Mouse (Mus musculus) embryonic facial prominence, embryonic 12.5 days (tissue): ENCODE data around the gene Olfr1330. TPM values are rescaled to one million over a fixed set of nuclear protein-coding genes. Genes with fewer than 3 reads are reported as not detected.
"Not testable (repeated sequence)": the region's sequence is repeated elsewhere in the genome, so short reads cannot be mapped to it uniquely, and the experiment has no call there.

Experiments used
- ATAC-seq: fragments of 200-750 bp; cut with Nextera tagmentation; 2 replicates; pipeline ENCODE4 v1.8.0; 2017; ENCODE audit not compliant: insufficient number of reproducible peaks, insufficient read depth, low FRiP score, low TSS enrichment
- H3K27ac ChIP-seq: fragments of 300-500 bp; sonication (generic); 2 replicates; pipeline ENCODE4 v1.5.1; 2016; ENCODE audit warnings: mild to moderate bottlenecking
- H3K27me3 ChIP-seq: fragments of 300-500 bp; sonication (generic); 2 replicates; pipeline ENCODE4 v1.6.1; 2016; ENCODE audit warnings: mild to moderate bottlenecking, moderate library complexity
- H3K36me3 ChIP-seq: fragments of 300-500 bp; sonication (generic); 2 replicates; pipeline ENCODE4 v1.6.1; 2016; ENCODE audit warnings: mild to moderate bottlenecking
- H3K4me1 ChIP-seq: fragments of 300-500 bp; sonication (generic); 2 replicates; pipeline ENCODE4 v1.6.1; 2016
- H3K4me2 ChIP-seq: fragments of 300-500 bp; sonication (generic); replicated peaks from 2 replicates; pipeline ENCODE4 v1.6.1; 2016; ENCODE audit warnings: mild to moderate bottlenecking, moderate library complexity
- H3K4me3 ChIP-seq: fragments of 300-500 bp; sonication (generic); 2 replicates; pipeline ENCODE4 v1.5.1; 2016; ENCODE audit warnings: mild to moderate bottlenecking
- H3K9ac ChIP-seq: fragments of 300-500 bp; sonication (generic); 2 replicates; pipeline ENCODE4 v1.6.1; 2016; ENCODE audit warnings: mild to moderate bottlenecking, moderate library complexity
- H3K9me3 ChIP-seq: fragments of 300-500 bp; sonication (generic); 2 replicates; pipeline ENCODE4 v1.6.1; 2016; ENCODE audit warnings: mild to moderate bottlenecking, moderate library complexity
- WGBS: fragments of 180-500 bp; shearing (Covaris S2); methylation state at CpG from one replicate; pipeline ENCODE4 v1.1.7; 2016; 5-methylcytosine and 5-hydroxymethylcytosine counted together
- polyA plus RNA-seq: library from polyadenylated mRNA; unstranded; fragments of >200 nt; fragmentation: Nextera tagmentation; extraction: Ambion mirVana; gene quantifications from 2 replicates; pipeline ENCODE4 v1.2.1, GENCODE M21; 2016

The Olfr1330 gene
- polyA plus RNA-seq: not detected in 2 replicates

DNA sequence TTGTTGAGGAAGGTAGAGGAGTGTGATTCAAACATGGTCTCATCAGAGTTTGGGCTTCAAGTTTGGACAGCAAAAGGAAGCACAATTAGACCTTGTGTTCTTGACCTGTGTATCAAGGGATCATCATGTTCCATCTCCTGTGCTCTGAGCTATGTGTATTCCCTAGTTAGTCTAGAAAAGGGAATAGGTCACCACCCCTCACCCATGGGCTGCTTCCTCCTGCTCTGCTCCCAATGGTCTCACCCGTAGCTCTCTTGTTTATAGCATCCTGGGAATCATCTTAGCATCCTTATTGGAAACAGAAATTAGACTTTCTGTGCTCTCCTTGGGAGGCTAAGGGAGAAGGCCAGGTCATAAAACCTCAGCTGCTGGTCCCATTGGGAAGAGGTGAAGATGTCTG is at the start of gene Olfr1330:
Gene Olfr1330 (plus strand): TSS at position 301 of the 400 bp plus-strand sequence.
- H3K4me1 ChIP-seq: no peaks in the 10 kb centered on the region
- no peaks in the 10 kb centered on the region for H3K9me3 ChIP-seq
- no peak within 1 kb of the TSS for H3K4me3 ChIP-seq
- no peaks in the 10 kb centered on the region for H3K27me3 ChIP-seq
- WGBS: 70% methylated on average over 1 of the region's 1 CpGs
- no peak within 1 kb of the TSS for H3K27ac ChIP-seq
- H3K9ac ChIP-seq: no peak within 1 kb of the TSS
- no peaks in the 10 kb centered on the region for H3K36me3 ChIP-seq
- no peak within 1 kb of the TSS for H3K4me2 ChIP-seq
- ATAC-seq: no peak

DNA sequence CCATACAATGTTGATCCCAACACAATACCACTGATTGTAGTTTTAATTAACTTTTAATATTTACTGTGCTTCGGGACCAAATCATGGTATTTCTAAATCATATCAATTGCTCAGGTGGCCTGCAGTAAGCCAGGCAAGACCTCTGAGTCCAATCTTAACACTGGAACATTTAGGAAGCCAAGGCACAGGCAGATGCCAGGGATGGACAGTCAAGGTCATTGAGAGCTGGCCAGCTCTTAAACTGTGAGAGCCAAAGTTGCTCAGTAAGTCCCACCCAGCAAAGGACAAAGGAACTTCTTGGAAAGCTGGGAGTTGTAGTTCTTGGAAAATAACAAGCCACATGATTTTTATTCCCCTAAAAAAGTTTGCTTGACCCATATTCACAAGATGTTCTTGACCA is 26.6 kb upstream of the Olfr1330 start:
- no peak overlapping the region for H3K9ac ChIP-seq
- no peak overlapping the region for H3K4me2 ChIP-seq
- no peak overlapping the region for H3K4me3 ChIP-seq
- WGBS: 82% methylated on average over 1 of the region's 1 CpGs
- H3K9me3 ChIP-seq: no peaks in the 10 kb centered on the region
- H3K4me1 ChIP-seq: no peaks in the 10 kb centered on the region
- no peak overlapping the region for H3K27ac ChIP-seq
- no peaks in the 10 kb centered on the region for H3K27me3 ChIP-seq
- ATAC-seq: no peak
- H3K36me3 ChIP-seq: no peaks in the 10 kb centered on the region

DNA sequence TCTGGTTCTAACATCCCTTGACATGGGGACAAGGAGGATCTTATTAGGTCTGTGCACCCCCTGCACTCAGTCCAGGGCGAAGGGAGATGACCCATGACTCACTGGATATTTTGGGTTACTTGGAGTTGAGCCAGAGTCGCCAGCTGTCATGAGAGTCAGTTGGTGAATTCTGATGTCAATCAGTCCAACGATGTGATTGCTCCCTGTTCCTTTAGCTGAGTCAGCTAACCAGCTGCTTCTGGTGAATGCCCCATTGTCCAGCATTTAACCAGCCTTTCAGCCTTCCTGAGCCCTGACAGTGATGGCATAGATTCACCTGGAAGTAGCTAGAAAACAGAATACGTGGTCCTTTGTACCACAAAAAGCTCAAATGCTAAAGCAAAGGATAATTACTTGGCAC is 25.7 kb upstream of the Olfr1330 start:
- H3K4me2 ChIP-seq: no peak overlapping the region
- H3K27me3 ChIP-seq: no peaks in the 10 kb centered on the region
- no peak overlapping the region for H3K27ac ChIP-seq
- H3K36me3 ChIP-seq: no peaks in the 10 kb centered on the region
- H3K4me3 ChIP-seq: no peak overlapping the region
- ATAC-seq: no peak
- 44% methylated on average over 4 of the region's 4 CpGs for WGBS
- no peaks in the 10 kb centered on the region for H3K4me1 ChIP-seq
- H3K9me3 ChIP-seq: no peaks in the 10 kb centered on the region
- H3K9ac ChIP-seq: no peak overlapping the region

DNA sequence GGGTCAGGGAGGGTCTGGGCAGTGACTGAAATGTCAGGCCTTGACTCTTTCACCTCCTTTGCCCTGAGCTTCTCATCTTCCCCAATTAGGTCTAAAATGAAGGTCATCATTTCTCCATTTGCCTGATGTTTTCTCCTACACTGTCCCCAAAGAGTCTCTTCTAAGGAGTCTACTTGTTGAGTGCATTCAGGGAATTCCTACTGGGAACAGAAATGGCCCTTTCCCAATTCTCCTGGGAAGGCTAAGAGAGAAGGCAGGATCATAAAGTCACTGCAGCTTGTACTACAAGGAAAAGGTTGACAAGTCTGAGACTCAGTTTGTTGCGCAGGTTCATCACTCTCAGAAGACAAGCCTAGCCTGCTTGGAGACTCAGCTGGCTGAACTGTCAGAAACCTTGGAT is 24.0 kb upstream of the Olfr1330 start, which contains the start of gene Olfr1331:
Gene Olfr1331 (plus strand): TSS at position 301 of the 400 bp plus-strand sequence.
- Histone ChIP-seq H3K27ac (no peak within 1 kb of the TSS), H3K4me3 (no peak within 1 kb of the TSS), H3K9ac (no peak within 1 kb of the TSS), H3K4me1 (no peaks in the 10 kb centered on the region), H3K36me3 (no peaks in the 10 kb centered on the region), H3K9me3 (no peaks in the 10 kb centered on the region), H3K4me2 (no peak within 1 kb of the TSS), H3K27me3 (no peaks in the 10 kb centered on the region)
- 92% methylated on average over 1 of the region's 1 CpGs for WGBS
- no peak for ATAC-seq

DNA sequence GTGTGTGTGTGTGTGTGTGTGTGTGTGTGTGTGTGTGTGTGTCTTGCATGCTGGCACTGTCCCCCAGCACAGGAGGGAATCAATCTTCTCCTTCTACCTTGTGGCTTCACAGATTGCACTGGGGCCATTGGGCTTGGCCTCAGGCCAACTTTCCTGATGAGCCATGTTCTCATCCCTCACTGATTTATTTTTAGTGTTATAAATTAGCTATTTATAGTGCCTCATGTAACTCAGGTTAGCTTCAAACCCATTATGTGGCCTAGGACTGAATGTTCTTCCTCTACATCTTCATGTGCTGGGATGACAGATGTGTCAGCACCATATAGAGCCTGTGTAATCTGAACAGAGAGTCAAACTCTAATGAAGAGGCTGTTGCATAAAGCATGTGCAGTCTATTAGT is 20.8 kb upstream of the Olfr1330 start:
- Histone ChIP-seq H3K4me2 (no peak overlapping the region), H3K36me3 (no peaks in the 10 kb centered on the region), H3K27ac (no peak overlapping the region), H3K9ac (no peak overlapping the region), H3K4me1 (no peaks in the 10 kb centered on the region), H3K4me3 (no peak overlapping the region), H3K9me3 (no peaks in the 10 kb centered on the region), H3K27me3 (no peaks in the 10 kb centered on the region)
- ATAC-seq: no peak

DNA sequence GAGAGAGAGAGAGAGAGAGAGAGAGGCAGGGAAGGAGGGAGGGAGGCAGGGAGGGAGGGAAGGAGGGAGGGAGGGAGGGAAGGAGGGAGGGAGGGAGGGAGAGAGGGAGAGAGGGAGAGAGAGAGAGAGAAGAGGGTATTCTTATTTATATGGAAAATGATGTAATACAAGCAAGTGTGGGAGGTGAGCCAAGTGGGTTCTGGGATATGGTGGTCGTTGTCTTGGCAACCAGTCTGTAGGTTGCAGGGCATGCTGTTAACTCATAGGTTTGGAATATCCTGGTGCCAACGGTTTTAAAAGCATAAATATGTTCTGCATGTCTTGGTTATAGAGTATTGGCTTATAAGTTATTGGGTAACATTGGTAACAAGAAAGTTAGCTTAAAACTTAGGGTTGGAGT is 13.6 kb downstream of the Olfr1330 start:
- Histone ChIP-seq H3K4me2 (no peak overlapping the region), H3K36me3 (no peaks in the 10 kb centered on the region), H3K9ac (no peak overlapping the region), H3K27me3 (no peaks in the 10 kb centered on the region), H3K9me3 (no peaks in the 10 kb centered on the region), H3K4me3 (no peak overlapping the region), H3K27ac (no peak overlapping the region), H3K4me1 (no peaks in the 10 kb centered on the region)
- WGBS: 68% methylated on average over 2 of the region's 2 CpGs
- ATAC-seq: no peak

DNA sequence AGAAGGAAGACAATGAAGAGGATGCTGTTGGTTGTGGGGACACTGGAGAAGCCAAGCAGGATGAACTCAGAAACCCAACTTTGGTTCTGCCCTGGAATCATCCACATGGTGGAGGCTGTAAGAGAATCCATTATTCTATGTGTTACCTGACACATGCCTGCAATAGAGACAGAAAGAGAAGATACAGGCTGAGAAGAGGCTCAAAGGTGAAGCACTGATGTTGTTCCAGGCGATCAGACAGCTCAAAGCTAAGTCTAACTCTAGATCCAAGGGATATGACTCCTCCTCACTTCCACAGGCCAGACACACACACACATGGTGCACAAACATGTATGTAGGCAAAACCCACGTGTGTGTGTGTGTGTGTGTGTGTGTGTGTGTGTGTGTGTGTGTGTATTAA is 29.0 kb downstream of the Olfr1330 start, which contains the start of gene Olfr1329:
Gene Olfr1329 (minus strand): TSS at position 101 of the 400 bp plus-strand sequence.
- H3K27me3 ChIP-seq, H3K27ac ChIP-seq, H3K9ac ChIP-seq, ATAC-seq, H3K4me1 ChIP-seq, H3K4me2 ChIP-seq, H3K9me3 ChIP-seq, H3K4me3 ChIP-seq, H3K36me3 ChIP-seq: not testable (repeated sequence)
- WGBS: 55% methylated on average over 2 of the region's 2 CpGs

DNA sequence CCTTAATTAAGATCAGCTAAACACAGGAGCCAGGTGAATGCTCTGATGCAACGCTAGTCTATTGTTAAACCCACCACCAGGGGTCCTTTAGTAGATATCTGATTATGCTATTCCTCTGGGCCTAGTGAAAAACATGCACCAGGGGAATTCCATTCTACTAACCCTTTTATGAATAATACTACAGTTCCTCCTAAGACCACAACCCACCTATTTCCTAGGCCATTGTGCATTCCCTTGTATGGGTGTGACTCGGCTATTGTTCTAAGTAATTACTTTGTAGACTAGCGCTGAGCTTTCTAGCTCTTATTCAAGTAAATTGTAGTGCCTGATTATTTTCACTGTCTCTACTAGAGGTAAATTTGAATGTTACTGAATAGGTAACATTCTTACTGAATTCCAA is 42.9 kb downstream of the Olfr1330 start:
- ATAC-seq, H3K36me3 ChIP-seq, H3K27me3 ChIP-seq, H3K4me2 ChIP-seq, H3K27ac ChIP-seq, H3K9ac ChIP-seq, H3K4me3 ChIP-seq, H3K9me3 ChIP-seq, H3K4me1 ChIP-seq: not testable (repeated sequence)
- 74% methylated on average over 3 of the region's 3 CpGs for WGBS

DNA sequence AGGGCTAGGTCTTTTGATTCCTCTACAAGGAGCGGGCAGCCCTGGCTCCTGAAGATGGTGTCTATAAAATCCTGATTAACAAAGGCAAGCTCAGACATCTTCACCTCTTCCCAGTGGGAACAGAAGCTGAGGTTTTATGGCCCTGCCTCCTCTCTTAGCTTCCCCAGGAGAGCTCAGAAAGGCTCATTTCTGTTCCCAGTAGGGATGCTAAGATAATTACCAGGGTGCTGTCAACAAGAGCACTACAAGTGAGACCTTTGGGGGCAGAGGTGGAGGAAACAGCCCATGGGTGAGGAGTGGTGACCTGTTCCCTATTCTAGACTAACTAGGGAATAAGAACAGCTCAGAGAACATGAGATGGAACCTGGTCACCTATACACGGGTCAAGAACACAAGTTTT is 50.1 kb downstream of the Olfr1330 start, which contains the start of gene Olfr1328:
Gene Olfr1328 (minus strand): TSS at position 101 of the 400 bp plus-strand sequence.
- Histone ChIP-seq H3K4me2 (no peak within 1 kb of the TSS), H3K27me3 (no peaks in the 10 kb centered on the region), H3K4me1 (no peaks in the 10 kb centered on the region), H3K9me3 (no peaks in the 10 kb centered on the region), H3K27ac (no peak within 1 kb of the TSS), H3K9ac (no peak within 1 kb of the TSS), H3K36me3 (no peaks in the 10 kb centered on the region), H3K4me3 (no peak within 1 kb of the TSS)
- 73% methylated on average over 2 of the region's 2 CpGs for WGBS
- ATAC-seq: no peak

Other genes starting within 250 kb of the Olfr1330 start
- not detected in 2 replicates for gene Olfr62, start 229.6 kb upstream of the Olfr1330 start, polyA plus RNA-seq
- gene Olfr1342, start 195.8 kb upstream of the Olfr1330 start, polyA plus RNA-seq: 0.05 and 0.20 TPM in 2 replicates
- gene Olfr1341, start 185.1 kb upstream of the Olfr1330 start, polyA plus RNA-seq: not detected in 2 replicates
- gene Olfr1340, start 168.5 kb upstream of the Olfr1330 start, polyA plus RNA-seq: not detected in 2 replicates
- not detected in 2 replicates for gene Olfr1339, start 156.4 kb upstream of the Olfr1330 start, polyA plus RNA-seq
- gene Olfr1338, start 129.9 kb upstream of the Olfr1330 start, polyA plus RNA-seq: not detected in 2 replicates
- not detected in 2 replicates for gene Olfr1337, start 106.0 kb upstream of the Olfr1330 start, polyA plus RNA-seq
- not detected in 2 replicates for gene Olfr1335, start 78.7 kb upstream of the Olfr1330 start, polyA plus RNA-seq
- not detected in 2 replicates for gene Olfr1333, start 52.3 kb upstream of the Olfr1330 start, polyA plus RNA-seq
- not detected in 2 replicates for gene Olfr1331, start 23.9 kb upstream of the Olfr1330 start, polyA plus RNA-seq
- not detected in 2 replicates for gene Olfr1329, start 28.9 kb downstream of the Olfr1330 start, polyA plus RNA-seq
- gene Olfr1328, start 50.0 kb downstream of the Olfr1330 start, polyA plus RNA-seq: not detected in 2 replicates
- gene Lao1, start 73.0 kb downstream of the Olfr1330 start, polyA plus RNA-seq: not detected in 2 replicates
- gene Slc2a1, start 220.1 kb downstream of the Olfr1330 start, polyA plus RNA-seq: 109 and 111 TPM in 2 replicates